Mouse (Mus musculus): ENCODE results near the gene Bco1. TPM values are rescaled to one million over a fixed set of nuclear protein-coding genes. Genes with fewer than 3 reads are reported as not detected.

Bco1 gene
- polyA plus RNA-seq, 1 experiment, result 1.4 TPM

DNA sequence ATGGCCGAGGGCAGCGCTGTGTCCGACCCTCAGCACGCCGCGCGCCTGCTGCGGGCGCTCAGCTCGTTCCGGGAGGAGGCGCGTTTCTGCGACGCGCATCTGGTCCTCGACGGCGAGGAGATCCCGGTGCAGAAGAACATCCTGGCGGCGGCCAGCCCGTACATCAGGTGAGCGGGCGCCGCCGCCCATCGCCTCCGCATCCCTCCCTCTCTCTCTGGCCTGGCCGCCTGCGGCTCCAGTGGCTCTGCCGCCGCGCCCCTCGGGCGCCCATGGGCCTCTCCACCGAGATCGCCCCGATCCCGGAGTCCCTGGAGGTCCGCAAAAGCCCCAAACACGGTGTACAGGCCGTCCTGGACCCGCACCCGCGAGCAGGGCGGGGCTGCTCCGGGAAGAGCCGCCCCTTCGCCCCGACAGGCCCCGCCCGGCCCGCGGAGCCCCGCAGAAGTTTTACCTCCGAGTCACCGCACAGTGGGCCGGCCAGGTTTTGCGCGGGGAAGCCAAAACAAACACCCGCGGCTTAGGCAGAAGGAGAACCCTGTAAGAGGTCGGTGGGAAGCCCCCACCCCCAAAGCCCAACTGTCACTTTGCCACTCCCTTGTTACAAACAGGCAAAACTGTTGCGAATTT is 62.6 kb downstream of the Bco1 start, which contains the start of gene Gan:
Gene Gan (plus strand): TSS at position 1 of the 627 bp plus-strand sequence.
- H3K36me3 ChIP-seq (ENCODE audit: control insufficient read depth, insufficient read depth, low read length), result 0 out of 2 replicates have a peak, but pooled peaks cover 4% of the 10 kb centered on the region
- peak within 1 kb of the TSS; percentile 97 for H3K27ac ChIP-seq (ENCODE audit: insufficient read depth, low read depth, low read length)
- peaks cover 17% of the 10 kb centered on the region; the same call in 1 of the 2 replicates for H3K4me1 ChIP-seq (ENCODE audit: control insufficient read depth, insufficient read depth, insufficient read length, low read length)
- no peak for TF ChIP-seq POLR2A (IDR thresholded peaks at IDR 0.05; ENCODE audit: low read depth, low read length)
- TF ChIP-seq CTCF (IDR thresholded peaks at IDR 0.05; ENCODE audit: extremely low read depth, insufficient read length, insufficient replicate concordance, low read depth, low read length), result no peak
- peak within 1 kb of the TSS; percentile 93 for H3K4me3 ChIP-seq (ENCODE audit: low read depth, low read length)
- no peaks in the 10 kb centered on the region for H3K27me3 ChIP-seq (ENCODE audit: control insufficient read depth, insufficient read depth, low read length)
- under 1% methylated on average over 65 of the region's 65 CpGs for WGBS

DNA sequence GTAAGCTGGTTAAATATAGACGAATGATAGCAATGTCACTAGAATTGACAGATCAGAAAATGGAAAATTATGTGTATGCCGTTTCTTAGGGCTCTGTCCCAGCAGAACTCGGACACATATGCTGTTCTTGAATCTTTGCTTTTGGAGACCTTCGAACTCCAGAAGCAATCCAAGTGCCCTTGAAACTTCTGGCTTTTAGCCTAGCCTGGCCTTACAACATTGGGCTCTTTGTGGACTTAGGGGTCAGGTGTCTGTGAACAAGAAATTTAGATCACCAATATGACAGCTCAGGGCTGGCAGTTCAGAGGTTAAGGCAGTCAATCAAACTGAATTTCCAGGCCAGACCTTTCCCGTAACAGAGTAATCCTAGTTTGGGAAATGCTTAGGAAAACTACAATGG is 63.4 kb downstream of the Bco1 start:
- H3K4me3 ChIP-seq (ENCODE audit: low read depth, low read length), result no peak overlapping the region
- peaks cover 17% of the 10 kb centered on the region; the same call in 1 of the 2 replicates for H3K4me1 ChIP-seq (ENCODE audit: control insufficient read depth, insufficient read depth, insufficient read length, low read length)
- H3K27me3 ChIP-seq (ENCODE audit: control insufficient read depth, insufficient read depth, low read length), result no peaks in the 10 kb centered on the region
- H3K27ac ChIP-seq (ENCODE audit: insufficient read depth, low read depth, low read length), result peak overlapping the region; percentile 91; the same call in 1 of the 2 replicates
- TF ChIP-seq POLR2A (IDR thresholded peaks at IDR 0.05; ENCODE audit: low read depth, low read length), result no peak
- no peak for TF ChIP-seq CTCF (IDR thresholded peaks at IDR 0.05; ENCODE audit: extremely low read depth, insufficient read length, insufficient replicate concordance, low read depth, low read length)
- WGBS, result 17% methylated on average over 5 of the region's 5 CpGs
- H3K36me3 ChIP-seq (ENCODE audit: control insufficient read depth, insufficient read depth, low read length), result 0 out of 2 replicates have a peak, but pooled peaks cover 4% of the 10 kb centered on the region

DNA sequence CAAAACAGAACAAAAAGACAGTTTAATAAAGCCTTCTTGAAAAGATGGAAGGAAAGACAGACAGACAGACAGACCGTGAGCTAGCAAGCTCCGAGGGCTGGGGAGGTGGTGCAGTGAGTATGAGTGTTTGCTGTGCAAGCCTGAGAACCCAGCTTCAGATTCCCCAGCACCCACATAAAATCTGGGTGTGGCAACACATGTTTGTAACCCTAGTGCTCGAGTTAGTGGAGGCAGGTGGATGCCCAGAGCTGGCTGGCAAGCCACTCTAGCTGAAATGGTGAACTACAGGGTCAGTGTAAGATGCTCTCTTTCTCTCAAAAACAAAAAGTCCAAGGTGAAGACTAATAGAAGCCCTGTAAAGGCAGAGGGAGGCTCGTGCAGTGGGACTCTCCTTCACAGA is 69.3 kb downstream of the Bco1 start:
- Histone ChIP-seq H3K27me3 (ENCODE audit: control insufficient read depth, insufficient read depth, low read length) (no peaks in the 10 kb centered on the region), H3K36me3 (ENCODE audit: control insufficient read depth, insufficient read depth, low read length) (no peaks in the 10 kb centered on the region), H3K4me1 (ENCODE audit: control insufficient read depth, insufficient read depth, insufficient read length, low read length) (peaks cover 18% of the 10 kb centered on the region), H3K27ac (ENCODE audit: insufficient read depth, low read depth, low read length) (no peak overlapping the region), H3K4me3 (ENCODE audit: low read depth, low read length) (no peak overlapping the region)
- no peak for TF ChIP-seq CTCF (IDR thresholded peaks at IDR 0.05; ENCODE audit: extremely low read depth, insufficient read length, insufficient replicate concordance, low read depth, low read length)
- no peak for TF ChIP-seq POLR2A (IDR thresholded peaks at IDR 0.05; ENCODE audit: low read depth, low read length)
- 50% methylated on average over 4 of the region's 4 CpGs for WGBS

DNA sequence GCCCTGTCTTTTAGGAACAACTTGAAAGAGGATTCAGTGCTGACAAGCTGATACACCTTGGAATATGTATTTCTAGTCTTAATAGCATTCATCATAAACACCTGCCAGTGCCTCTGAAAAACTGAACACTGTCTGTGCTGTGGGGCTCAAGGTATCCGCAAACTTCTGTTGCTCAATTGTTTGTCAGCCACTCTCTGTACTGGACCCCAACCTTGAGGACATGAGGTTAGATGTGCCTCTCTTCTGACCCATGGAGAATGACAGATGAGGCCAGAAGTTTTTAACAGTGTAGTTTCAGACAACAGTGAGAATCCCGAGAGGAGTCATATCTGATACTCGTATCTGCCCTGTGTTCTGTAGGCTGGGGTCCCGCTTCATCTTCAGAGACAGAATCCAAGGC is 69.9 kb downstream of the Bco1 start:
- WGBS, result 93% methylated on average over 4 of the region's 4 CpGs
- no peak overlapping the region for H3K4me3 ChIP-seq (ENCODE audit: low read depth, low read length)
- H3K27me3 ChIP-seq (ENCODE audit: control insufficient read depth, insufficient read depth, low read length), result no peaks in the 10 kb centered on the region
- no peak overlapping the region for H3K27ac ChIP-seq (ENCODE audit: insufficient read depth, low read depth, low read length)
- no peaks in the 10 kb centered on the region for H3K36me3 ChIP-seq (ENCODE audit: control insufficient read depth, insufficient read depth, low read length)
- TF ChIP-seq CTCF (IDR thresholded peaks at IDR 0.05; ENCODE audit: extremely low read depth, insufficient read length, insufficient replicate concordance, low read depth, low read length) (no peak), POLR2A (IDR thresholded peaks at IDR 0.05; ENCODE audit: low read depth, low read length) (no peak)
- H3K4me1 ChIP-seq (ENCODE audit: control insufficient read depth, insufficient read depth, insufficient read length, low read length), result peaks cover 18% of the 10 kb centered on the region

DNA sequence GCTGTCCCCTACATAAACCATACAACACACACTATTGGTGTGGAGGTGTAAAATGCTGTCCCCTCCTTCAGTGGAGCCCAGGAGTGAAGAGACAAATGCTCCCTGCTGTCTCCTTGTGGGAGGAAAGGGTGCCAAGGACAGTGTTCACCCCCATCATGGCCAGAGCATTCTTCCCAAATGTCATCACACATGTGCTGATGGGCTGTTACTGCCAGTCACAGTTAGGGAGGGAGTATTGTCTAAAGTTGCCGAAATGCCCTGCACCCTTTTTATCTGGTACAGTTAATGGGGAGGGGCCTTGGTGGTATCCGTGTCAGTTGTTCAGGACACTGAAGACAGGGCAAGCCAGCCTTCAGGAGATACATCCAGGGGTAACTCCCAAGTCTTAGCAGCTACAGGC is 70.9 kb downstream of the Bco1 start:
- Histone ChIP-seq H3K36me3 (ENCODE audit: control insufficient read depth, insufficient read depth, low read length) (no peaks in the 10 kb centered on the region), H3K4me1 (ENCODE audit: control insufficient read depth, insufficient read depth, insufficient read length, low read length) (peaks cover 18% of the 10 kb centered on the region), H3K4me3 (ENCODE audit: low read depth, low read length) (no peak overlapping the region), H3K27me3 (ENCODE audit: control insufficient read depth, insufficient read depth, low read length) (no peaks in the 10 kb centered on the region), H3K27ac (ENCODE audit: insufficient read depth, low read depth, low read length) (no peak overlapping the region)
- 80% methylated on average over 2 of the region's 2 CpGs for WGBS
- TF ChIP-seq POLR2A (IDR thresholded peaks at IDR 0.05; ENCODE audit: low read depth, low read length) (no peak), CTCF (IDR thresholded peaks at IDR 0.05; ENCODE audit: extremely low read depth, insufficient read length, insufficient replicate concordance, low read depth, low read length) (no peak)

DNA sequence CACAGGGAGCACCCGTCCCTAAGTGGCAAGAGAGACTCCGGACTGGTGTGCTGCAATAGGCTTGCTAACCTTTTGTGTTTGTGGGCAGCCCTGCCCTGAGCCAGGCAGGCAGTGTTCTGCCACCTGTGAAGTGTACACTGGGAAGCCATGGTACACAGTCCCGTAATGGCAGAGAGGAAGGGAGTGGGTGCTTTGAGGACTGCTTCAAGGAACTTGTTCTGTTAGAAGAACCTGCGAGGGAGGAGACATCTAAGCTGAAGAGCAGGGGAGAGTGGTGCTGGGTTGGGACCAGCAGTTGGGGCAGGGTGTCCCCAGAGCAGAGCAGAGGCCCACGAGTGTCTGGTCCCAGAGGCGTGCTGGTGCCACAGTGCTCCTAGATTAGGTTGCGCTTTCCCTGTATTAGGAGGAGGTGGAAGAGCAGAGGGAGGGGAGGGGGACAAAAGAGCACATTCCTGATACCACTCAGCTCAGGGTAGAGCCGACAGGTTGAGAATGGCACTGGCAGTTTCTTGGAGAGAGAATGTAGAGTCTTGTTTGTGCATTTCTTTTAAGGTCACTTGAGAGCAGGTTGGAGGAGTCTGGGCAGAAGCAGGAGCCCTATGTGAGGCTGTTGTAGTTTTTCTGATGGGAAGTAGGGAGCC is 71.7 kb downstream of the Bco1 start:
- no peak overlapping the region for H3K4me3 ChIP-seq (ENCODE audit: low read depth, low read length)
- TF ChIP-seq POLR2A (IDR thresholded peaks at IDR 0.05; ENCODE audit: low read depth, low read length), result no peak
- TF ChIP-seq CTCF (IDR thresholded peaks at IDR 0.05; ENCODE audit: extremely low read depth, insufficient read length, insufficient replicate concordance, low read depth, low read length), result no peak
- H3K36me3 ChIP-seq (ENCODE audit: control insufficient read depth, insufficient read depth, low read length), result no peaks in the 10 kb centered on the region
- H3K27ac ChIP-seq (ENCODE audit: insufficient read depth, low read depth, low read length), result no peak overlapping the region
- no peaks in the 10 kb centered on the region for H3K27me3 ChIP-seq (ENCODE audit: control insufficient read depth, insufficient read depth, low read length)
- WGBS, result 81% methylated on average over 8 of the region's 8 CpGs
- peaks cover 18% of the 10 kb centered on the region for H3K4me1 ChIP-seq (ENCODE audit: control insufficient read depth, insufficient read depth, insufficient read length, low read length)

DNA sequence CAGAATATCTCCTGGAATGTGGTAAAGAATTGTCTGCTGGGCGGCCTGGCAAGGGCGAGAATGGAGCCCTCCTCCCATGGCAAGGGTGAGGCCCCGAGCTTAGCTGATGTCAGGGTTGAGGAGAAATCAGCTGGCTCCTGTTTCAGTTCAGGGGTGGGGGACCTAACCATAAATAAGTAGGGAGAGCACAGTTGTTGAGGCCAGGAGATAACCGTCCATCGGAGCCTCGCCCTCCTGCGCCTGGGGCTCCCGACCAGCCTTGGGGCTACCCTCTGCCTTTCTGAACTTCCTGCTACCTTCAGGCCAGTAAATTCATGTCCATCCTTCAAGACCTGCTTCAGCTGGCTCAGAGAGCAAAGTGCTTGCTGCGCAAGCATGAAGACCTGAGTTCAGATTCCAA is 72.7 kb downstream of the Bco1 start:
- no peaks in the 10 kb centered on the region for H3K36me3 ChIP-seq (ENCODE audit: control insufficient read depth, insufficient read depth, low read length)
- WGBS, result 77% methylated on average over 9 of the region's 9 CpGs

More for the DNA sequence above, 72.7 kb downstream of the Bco1 start:
- Histone ChIP-seq H3K27ac (ENCODE audit: insufficient read depth, low read depth, low read length) (peak overlapping the region; percentile 47), H3K4me1 (ENCODE audit: control insufficient read depth, insufficient read depth, insufficient read length, low read length) (peaks cover 19% of the 10 kb centered on the region), H3K4me3 (ENCODE audit: low read depth, low read length) (no peak overlapping the region), H3K27me3 (ENCODE audit: control insufficient read depth, insufficient read depth, low read length) (no peaks in the 10 kb centered on the region)
- TF ChIP-seq POLR2A (IDR thresholded peaks at IDR 0.05; ENCODE audit: low read depth, low read length) (no peak), CTCF (IDR thresholded peaks at IDR 0.05; ENCODE audit: extremely low read depth, insufficient read length, insufficient replicate concordance, low read depth, low read length) (no peak)

Measured in small intestine, adult 2 months (tissue).